Mouse (Mus musculus): ENCODE measurements around the gene Gm6034. TPM values are rescaled to one million over a fixed set of nuclear protein-coding genes. Genes with fewer than 3 reads are reported as not detected.
"Not testable (repeated sequence)": the region's sequence is repeated elsewhere in the genome, so short reads cannot be mapped to it uniquely, and the experiment has no call there.

The Gm6034 gene
- polyA plus RNA-seq, 1 experiment from 2014 or later: not detected

GRCm38 (mm10) chr17:36001966-36002365, 40.8 kb upstream of the Gm6034 start:
- Histone ChIP-seq H3K9me3 (0 out of 2 replicates have a peak, but pooled peaks cover 4% of the 10 kb centered on the region), H3K9ac (replicated peaks) (no peak overlapping the region), H3K4me2 (no peak overlapping the region), H3K4me3 (replicated peaks) (no peak overlapping the region), H3K27ac (no peak overlapping the region), H3K36me3 (peaks cover 5% of the 10 kb centered on the region; the same call in 1 of the 2 replicates), H3K27me3 (no peaks in the 10 kb centered on the region), H3K4me1 (replicated peaks) (0 out of 2 replicates have a peak, but pooled peaks cover 5% of the 10 kb centered on the region)
- WGBS: 96% methylated on average over 6 of the region's 6 CpGs
- no peak for ATAC-seq (ENCODE audit: insufficient number of reproducible peaks, insufficient read depth, low FRiP score, low TSS enrichment, low read depth)

DNA sequence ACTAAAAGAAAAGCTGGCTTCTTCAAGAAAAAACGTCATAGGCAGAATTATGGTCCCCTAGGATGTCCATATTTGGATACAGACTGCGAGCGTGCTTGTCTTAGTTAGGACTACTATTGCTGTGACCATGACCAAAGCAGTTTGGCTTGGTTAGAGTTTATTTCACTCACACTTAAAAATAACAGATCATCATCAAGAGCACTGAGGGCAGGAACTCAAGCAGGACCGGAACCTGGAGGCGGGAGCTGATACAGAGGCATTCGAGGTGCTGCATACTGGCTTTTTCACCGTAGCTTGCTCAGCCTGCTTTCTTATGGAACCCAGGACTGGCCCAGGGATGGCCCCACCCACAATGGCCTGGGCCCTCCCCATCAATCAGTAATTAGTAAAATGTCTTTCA, 39.4 kb upstream of the Gm6034 start:
- H3K9me3 ChIP-seq: 0 out of 2 replicates have a peak, but pooled peaks cover 4% of the 10 kb centered on the region
- no peak for ATAC-seq (ENCODE audit: insufficient number of reproducible peaks, insufficient read depth, low FRiP score, low TSS enrichment, low read depth)
- H3K27me3 ChIP-seq: no peaks in the 10 kb centered on the region
- no peak overlapping the region for H3K9ac ChIP-seq (replicated peaks)
- peaks cover 5% of the 10 kb centered on the region; the same call in 1 of the 2 replicates for H3K36me3 ChIP-seq
- no peak overlapping the region for H3K27ac ChIP-seq
- H3K4me1 ChIP-seq (replicated peaks): no peaks in the 10 kb centered on the region
- WGBS: 95% methylated on average over 7 of the region's 7 CpGs
- no peak overlapping the region for H3K4me2 ChIP-seq
- no peak overlapping the region for H3K4me3 ChIP-seq (replicated peaks)

GRCm38 (mm10) chr17:36004409-36004808, 38.4 kb upstream of the Gm6034 start:
- not testable (repeated sequence) for ATAC-seq (ENCODE audit: insufficient number of reproducible peaks, insufficient read depth, low FRiP score, low TSS enrichment, low read depth); H3K36me3 ChIP-seq; H3K4me3 ChIP-seq (replicated peaks); H3K27ac ChIP-seq; H3K4me2 ChIP-seq; H3K9me3 ChIP-seq; H3K4me1 ChIP-seq (replicated peaks); H3K9ac ChIP-seq (replicated peaks); H3K27me3 ChIP-seq
- 95% methylated on average over 7 of the region's 7 CpGs for WGBS

- WGBS: 91% methylated on average over 5 of the region's 5 CpGs
- Histone ChIP-seq H3K4me2 (no peak overlapping the region), H3K36me3 (peaks cover 19% of the 10 kb centered on the region), H3K27me3 (no peaks in the 10 kb centered on the region), H3K27ac (no peak overlapping the region), H3K4me3 (replicated peaks) (no peak overlapping the region), H3K4me1 (replicated peaks) (no peaks in the 10 kb centered on the region), H3K9ac (replicated peaks) (no peak overlapping the region), H3K9me3 (no peaks in the 10 kb centered on the region)
- no peak for ATAC-seq (ENCODE audit: insufficient number of reproducible peaks, insufficient read depth, low FRiP score, low TSS enrichment, low read depth)
Measured at GRCm38 (mm10) chr17:36014977-36015376, 27.8 kb upstream of the Gm6034 start.

DNA sequence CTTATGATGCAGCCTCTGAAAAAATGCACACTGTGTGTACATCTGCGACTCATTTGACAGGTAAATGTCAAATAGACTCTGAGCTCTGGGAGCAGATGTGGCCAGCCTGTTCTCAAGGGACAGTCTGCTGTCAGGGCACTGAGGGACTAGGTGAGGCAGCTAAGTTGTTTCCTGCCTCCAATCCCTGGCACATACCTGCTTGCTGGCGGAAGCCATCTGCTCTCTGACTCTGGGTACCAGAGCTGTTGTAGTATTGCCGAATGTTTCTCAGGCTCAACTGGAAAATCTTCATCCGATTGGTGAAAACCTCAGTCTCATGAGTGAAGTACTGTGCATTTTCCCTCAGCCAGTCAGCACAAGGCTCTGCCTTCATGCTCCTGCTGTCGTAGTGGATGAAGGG, 25.7 kb upstream of the Gm6034 start:
- no peaks in the 10 kb centered on the region for H3K27me3 ChIP-seq
- H3K36me3 ChIP-seq: peaks cover 19% of the 10 kb centered on the region
- H3K4me1 ChIP-seq (replicated peaks): peaks cover 6% of the 10 kb centered on the region; the same call in 1 of the 2 replicates
- ATAC-seq (ENCODE audit: insufficient number of reproducible peaks, insufficient read depth, low FRiP score, low TSS enrichment, low read depth): no peak
- no peak overlapping the region for H3K4me2 ChIP-seq
- no peak overlapping the region for H3K9ac ChIP-seq (replicated peaks)
- WGBS: 91% methylated on average over 5 of the region's 5 CpGs
- no peak overlapping the region for H3K4me3 ChIP-seq (replicated peaks)
- no peak overlapping the region for H3K27ac ChIP-seq
- no peaks in the 10 kb centered on the region for H3K9me3 ChIP-seq

GRCm38 (mm10) chr17:36018979-36019378, 23.8 kb upstream of the Gm6034 start:
- Histone ChIP-seq H3K4me1 (replicated peaks) (peaks cover 6% of the 10 kb centered on the region; the same call in 1 of the 2 replicates), H3K27me3 (no peaks in the 10 kb centered on the region), H3K4me3 (replicated peaks) (no peak overlapping the region), H3K36me3 (peaks cover 19% of the 10 kb centered on the region), H3K9me3 (no peaks in the 10 kb centered on the region), H3K4me2 (no peak overlapping the region), H3K9ac (replicated peaks) (no peak overlapping the region), H3K27ac (no peak overlapping the region)
- 69% methylated on average over 2 of the region's 2 CpGs for WGBS
- ATAC-seq (ENCODE audit: insufficient number of reproducible peaks, insufficient read depth, low FRiP score, low TSS enrichment, low read depth): no peak

DNA sequence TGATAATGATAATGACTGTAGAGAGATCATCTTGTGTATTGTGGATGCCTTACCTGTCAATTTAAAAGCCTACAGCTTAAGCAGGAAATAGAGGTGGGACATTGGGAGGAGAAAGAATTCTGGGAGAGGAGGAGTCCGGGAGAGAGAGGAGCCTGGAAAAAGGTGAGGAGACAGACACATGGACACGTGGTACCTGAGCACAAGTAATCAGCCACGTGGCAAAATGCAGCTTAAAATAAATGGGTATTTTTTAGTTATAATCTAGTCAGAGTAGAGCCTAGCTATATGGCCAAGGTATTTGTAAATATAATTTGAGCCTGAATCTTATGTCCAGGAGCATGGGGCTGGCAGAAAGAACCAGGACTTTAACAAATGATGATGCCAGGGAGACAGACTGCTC, 23.2 kb upstream of the Gm6034 start:
- peaks cover 14% of the 10 kb centered on the region for H3K36me3 ChIP-seq
- no peaks in the 10 kb centered on the region for H3K9me3 ChIP-seq
- no peak for ATAC-seq (ENCODE audit: insufficient number of reproducible peaks, insufficient read depth, low FRiP score, low TSS enrichment, low read depth)
- no peak overlapping the region for H3K27ac ChIP-seq
- H3K4me3 ChIP-seq (replicated peaks): no peak overlapping the region
- peaks cover 6% of the 10 kb centered on the region; the same call in 1 of the 2 replicates for H3K4me1 ChIP-seq (replicated peaks)
- H3K4me2 ChIP-seq: no peak overlapping the region
- 70% methylated on average over 3 of the region's 3 CpGs for WGBS
- no peak overlapping the region for H3K9ac ChIP-seq (replicated peaks)
- no peaks in the 10 kb centered on the region for H3K27me3 ChIP-seq

GRCm38 (mm10) chr17:36020191-36021073, 22.3 kb upstream of the Gm6034 start, which contains the start of gene H2-T24:
Gene H2-T24 (minus strand): TSS chr17:36020560.
- no peaks in the 10 kb centered on the region for H3K27me3 ChIP-seq
- peaks cover 5% of the 10 kb centered on the region; the same call in 1 of the 2 replicates for H3K36me3 ChIP-seq
- no peaks in the 10 kb centered on the region for H3K9me3 ChIP-seq
- H3K27ac ChIP-seq: 0 out of 2 replicates have a peak within 1 kb of the TSS, but pooled peaks have one; percentile 29
- H3K4me1 ChIP-seq (replicated peaks): peaks cover 6% of the 10 kb centered on the region; the same call in 1 of the 2 replicates
- H3K9ac ChIP-seq (replicated peaks): no peak within 1 kb of the TSS
- H3K4me3 ChIP-seq (replicated peaks): no peak within 1 kb of the TSS
- H3K4me2 ChIP-seq: peak within 1 kb of the TSS; percentile 35
- WGBS: 40% methylated on average over 15 of the region's 15 CpGs
- ATAC-seq (ENCODE audit: insufficient number of reproducible peaks, insufficient read depth, low FRiP score, low TSS enrichment, low read depth): no peak

DNA sequence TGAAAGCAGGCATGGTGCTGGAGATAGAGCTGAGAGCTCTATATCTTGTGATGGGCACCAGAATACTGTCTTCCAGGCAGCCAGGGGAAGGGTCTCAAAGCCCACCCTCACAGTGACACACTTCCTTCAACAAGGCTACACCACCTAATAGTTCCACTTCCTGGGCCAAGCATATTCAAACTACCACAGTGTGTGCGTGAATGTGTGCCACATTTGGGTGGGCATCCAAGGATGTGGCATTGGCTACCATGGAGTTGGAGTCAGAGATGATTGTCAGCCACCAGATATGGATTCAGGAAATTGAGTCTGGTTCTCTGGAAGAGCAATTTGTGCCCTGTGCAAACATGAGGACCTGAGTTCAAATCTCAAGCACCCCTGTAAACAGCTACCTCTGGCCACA, 21.5 kb upstream of the Gm6034 start:
- no peak for ATAC-seq (ENCODE audit: insufficient number of reproducible peaks, insufficient read depth, low FRiP score, low TSS enrichment, low read depth)
- H3K4me1 ChIP-seq (replicated peaks): peaks cover 6% of the 10 kb centered on the region; the same call in 1 of the 2 replicates
- no peaks in the 10 kb centered on the region for H3K36me3 ChIP-seq
- no peak overlapping the region for H3K9ac ChIP-seq (replicated peaks)
- 83% methylated on average over 1 of the region's 1 CpGs for WGBS
- no peaks in the 10 kb centered on the region for H3K27me3 ChIP-seq
- H3K4me3 ChIP-seq (replicated peaks): no peak overlapping the region
- H3K27ac ChIP-seq: no peak overlapping the region
- no peaks in the 10 kb centered on the region for H3K9me3 ChIP-seq
- H3K4me2 ChIP-seq: no peak overlapping the region

DNA sequence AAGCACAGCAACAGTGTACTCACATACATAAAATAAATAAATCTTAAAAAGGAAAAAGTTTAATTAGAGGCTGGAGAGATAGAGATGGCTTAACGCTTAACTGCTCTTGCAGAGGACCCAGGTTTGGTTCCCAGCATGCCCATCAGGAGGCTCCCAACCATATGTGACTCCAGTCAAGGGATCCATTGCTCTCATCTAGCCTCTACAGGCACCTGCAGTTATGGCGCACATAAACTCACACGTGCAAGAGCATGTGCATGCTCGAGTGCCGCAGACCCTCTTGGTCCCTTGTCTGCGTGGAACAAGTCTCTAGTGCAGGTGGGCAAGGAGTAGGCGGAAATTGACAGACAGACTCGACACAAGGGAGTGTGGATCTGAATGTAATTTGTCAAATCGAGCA, 20.7 kb upstream of the Gm6034 start:
- no peaks in the 10 kb centered on the region for H3K36me3 ChIP-seq
- H3K4me1 ChIP-seq (replicated peaks): peaks cover 6% of the 10 kb centered on the region; the same call in 1 of the 2 replicates
- no peak overlapping the region for H3K4me3 ChIP-seq (replicated peaks)
- no peaks in the 10 kb centered on the region for H3K9me3 ChIP-seq
- H3K9ac ChIP-seq (replicated peaks): no peak overlapping the region
- no peak overlapping the region for H3K4me2 ChIP-seq
- WGBS: 92% methylated on average over 9 of the region's 9 CpGs
- no peaks in the 10 kb centered on the region for H3K27me3 ChIP-seq
- no peak for ATAC-seq (ENCODE audit: insufficient number of reproducible peaks, insufficient read depth, low FRiP score, low TSS enrichment, low read depth)
- H3K27ac ChIP-seq: no peak overlapping the region

- Histone ChIP-seq H3K27me3 (no peaks in the 10 kb centered on the region), H3K9ac (replicated peaks) (no peak overlapping the region), H3K4me2 (no peak overlapping the region), H3K4me3 (replicated peaks) (no peak overlapping the region), H3K9me3 (no peaks in the 10 kb centered on the region), H3K36me3 (no peaks in the 10 kb centered on the region), H3K27ac (no peak overlapping the region), H3K4me1 (replicated peaks) (peaks cover 6% of the 10 kb centered on the region; the same call in 1 of the 2 replicates)
- WGBS: 84% methylated on average over 6 of the region's 6 CpGs
- ATAC-seq (ENCODE audit: insufficient number of reproducible peaks, insufficient read depth, low FRiP score, low TSS enrichment, low read depth): no peak
Measured at GRCm38 (mm10) chr17:36022922-36023321, 19.8 kb upstream of the Gm6034 start.
